In genomic region chr10:111433502-111433901, GRCm38 (mm10) we compare ENCODE assay signal across 25 mouse cellular contexts.
"Had no signal": no experiment of that assay in that cellular context is flagged by ENCODE, and none has a peak within 500 bp of the region (broad histone marks: within the 10 kb centered on the region; RNA-seq: fewer than 3 reads in every experiment).

No protein-coding gene starts in this region.

- H3K27ac ChIP-seq: heart, embryonic 13.5 days; heart, embryonic 15.5 days; hindbrain, embryonic 13.5 days; hindbrain, embryonic 15.5 days; hindbrain, postnatal 0 days; kidney, embryonic 15.5 days; kidney, postnatal 0 days; left cerebral cortex, adult 2 months; limb, embryonic 13.5 days; limb, embryonic 15.5 days; liver, embryonic 12.5 days; liver, embryonic 14.5 days had no signal

- DNase-seq: gastrocnemius, postnatal 14 days; gastrocnemius, postnatal 36 days; heart, adult 18-20 months; heart, postnatal 14 days; heart, postnatal 36 days; kidney, adult 11 months; kidney, adult 2 months; kidney, adult 9 months; kidney, postnatal 14 days; kidney, postnatal 36 days; layer of hippocampus, adult 9-11 months; left cerebral cortex, postnatal 4 days; lung, adult 18-20 months had no signal

- H3K9me3 ChIP-seq: heart, embryonic 13.5 days; heart, embryonic 15.5 days; hindbrain, embryonic 13.5 days; hindbrain, embryonic 15.5 days; kidney, embryonic 15.5 days; limb, embryonic 13.5 days; limb, embryonic 15.5 days; liver, embryonic 12.5 days had no signal

- H3K4me3 ChIP-seq: heart, embryonic 13.5 days; heart, embryonic 15.5 days; hindbrain, embryonic 13.5 days; hindbrain, embryonic 15.5 days; kidney, embryonic 15.5 days; left cerebral cortex, adult 2 months; limb, embryonic 13.5 days; limb, embryonic 15.5 days; liver, embryonic 12.5 days had no signal

- H3K9ac ChIP-seq: heart, embryonic 13.5 days; heart, embryonic 15.5 days; hindbrain, embryonic 13.5 days; hindbrain, embryonic 15.5 days; kidney, embryonic 15.5 days; limb, embryonic 13.5 days; limb, embryonic 15.5 days; liver, embryonic 12.5 days; liver, embryonic 14.5 days had no signal

- H3K36me3 ChIP-seq: heart, embryonic 13.5 days; heart, embryonic 15.5 days; hindbrain, embryonic 13.5 days; hindbrain, embryonic 15.5 days; kidney, embryonic 15.5 days; limb, embryonic 13.5 days; limb, embryonic 15.5 days; liver, embryonic 12.5 days had no signal

- H3K4me1 ChIP-seq: heart, embryonic 13.5 days; heart, embryonic 15.5 days; hindbrain, embryonic 13.5 days; hindbrain, embryonic 15.5 days; kidney, embryonic 15.5 days; limb, embryonic 13.5 days; limb, embryonic 15.5 days; liver, embryonic 12.5 days had no signal
